In the genomic region with DNA sequence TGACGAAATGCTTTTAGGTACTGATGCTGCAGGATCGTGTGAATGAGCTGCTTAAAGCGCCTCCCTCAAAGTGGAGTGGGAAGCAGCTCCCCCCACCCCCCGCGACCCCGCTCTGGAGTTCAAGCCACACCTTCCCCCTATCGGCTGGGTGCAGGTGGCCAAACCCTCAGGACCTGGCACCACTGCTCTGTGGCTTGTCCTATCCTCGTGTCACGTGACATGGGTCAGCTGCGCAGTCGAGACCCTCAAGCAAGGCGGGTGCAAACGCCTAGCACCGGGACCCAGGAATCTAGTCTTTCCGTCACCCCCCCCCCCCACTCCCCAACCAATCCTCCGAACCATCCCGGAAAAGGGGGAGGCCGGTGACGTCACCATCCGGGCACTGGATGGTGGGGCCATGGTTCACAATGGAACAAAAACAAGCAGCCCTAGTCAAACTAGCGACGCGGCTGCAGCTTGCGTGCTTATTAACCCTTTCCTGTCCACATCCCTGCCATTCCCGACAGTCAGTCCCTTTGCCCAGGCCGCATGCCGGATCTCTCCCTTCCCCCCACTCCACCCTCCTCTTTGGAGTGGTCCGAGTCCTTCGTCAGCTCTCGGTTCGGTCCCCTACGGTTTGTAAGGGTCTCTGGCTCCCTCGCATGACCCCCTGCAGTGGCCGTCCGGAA, we compare ENCODE assay signal across 8 mouse cellular contexts. TPM values are rescaled to one million over a fixed set of nuclear protein-coding genes. Genes with fewer than 3 reads are reported as not detected.
DNase-seq lines count a peak whose midpoint lies in the region; ATAC-seq and TF ChIP-seq lines count a peak whose summit lies in the region.

No protein-coding gene starts in this region.

- H3K4me2 ChIP-seq in hindbrain, embryonic 14.5 days (replicated peaks): peak overlapping the region; percentile 49

- CTCF ChIA-PET in Patski (lab: Charles Lee): interaction anchor here (1.7 kb wide), 1 partner anchor 13 kb away, joined by 4 read pairs; no protein-coding TSS in a partner anchor

- no peaks in the 10 kb centered on the region for H3K4me1 ChIP-seq in hindbrain, embryonic 14.5 days (replicated peaks; ENCODE audit: control insufficient read depth, insufficient read depth, low read length)

- peak; percentile 48 for ATAC-seq in Patski
- peak; percentile 91 for ATAC-seq in hindbrain, embryonic 14.5 days (ENCODE audit: low FRiP score)

- H3K9ac ChIP-seq in hindbrain, embryonic 14.5 days: peak overlapping the region; percentile 54

- no peak for TF ChIP-seq CTCF in Patski (IDR thresholded peaks at IDR 0.05)

- WGBS in hindbrain, embryonic 14.5 days: 24% methylated on average over 30 of the region's 35 CpGs

- H3K27me3 ChIP-seq in Patski: no peaks in the 10 kb centered on the region
- H3K27me3 ChIP-seq in hindbrain, embryonic 14.5 days (ENCODE audit: control insufficient read depth, insufficient read depth, low read length): no peaks in the 10 kb centered on the region

- in situ Hi-C loops in Patski (cut with MboI; ENCODE audit: low pct_unique_long_range_greater_than_20kb): loop anchor here (10.0 kb wide), 1 partner anchor 146 kb away; no protein-coding TSS in a partner anchor

- H3K36me3 ChIP-seq in hindbrain, embryonic 14.5 days (replicated peaks; ENCODE audit: control insufficient read depth, insufficient read depth): no peaks in the 10 kb centered on the region

- H3K27ac ChIP-seq in hindbrain, embryonic 14.5 days: peak overlapping the region; percentile 95

- DNase-seq in Patski (ENCODE audit: low read depth, low spot score): peak; percentile 71
- DNase-seq in cerebellum, postnatal 25 days: peak; percentile 91 to 95
- peak; percentile 70 to 86 for DNase-seq in frontal cortex, postnatal 25 days (ENCODE audit: low spot score in 2 of 2)
- DNase-seq in hindbrain, embryonic 14.5 days (ENCODE audit: low spot score): peak; percentile 92
- peak; percentile 88 to 90 for DNase-seq in left cerebral cortex, adult 18-20 months (ENCODE audit: low spot score in 2 of 2)
- DNase-seq in lung, postnatal 4 days: peak; percentile 91 to 95
- peak; percentile 88 for DNase-seq in retina, postnatal 7 days (ENCODE audit: low read depth, low spot score)
- peak; percentile 46 for DNase-seq in urinary bladder, postnatal 10 days (ENCODE audit: low spot score)

- POLR2A ChIA-PET in Patski (lab: Charles Lee): interaction anchor here (0.8 to 1.3 kb wide), 3 partner anchors 21 to 108 kb away, joined by 3 to 4 read pairs (median 3); no protein-coding TSS in a partner anchor

- H3K4me3 ChIP-seq in hindbrain, embryonic 14.5 days (replicated peaks; ENCODE audit: low read length): peak overlapping the region; percentile 75

- no peaks in the 10 kb centered on the region for H3K9me3 ChIP-seq in hindbrain, embryonic 14.5 days (ENCODE audit: control insufficient read depth, low read length)

RNA-seq across cellular contexts. Expression of a gene that starts 0.6 kb away (rescaled TPM):
- polyA plus RNA-seq in Patski (2021): 122 TPM
- 78.5 and 91.4 TPM in 2 replicates for polyA plus RNA-seq in hindbrain, embryonic 14.5 days (2014; fragmentation: Nextera tagmentation; extraction: Ambion mirVana)
- total RNA-seq in left cerebral cortex, adult 18-20 months (2021): 100 to 1,000 TPM; 233 to 252 TPM

Comparison
In these comparisons a context has a peak if more than half of its experiments do, and no peak if none do; other contexts are left out.
1. Peak in every context shown above with its lines: DNase-seq, ATAC-seq, H3K4me3 ChIP-seq and H3K27ac ChIP-seq.